Mouse (Mus musculus): ENCODE measurements at regions not wholly inside any gene's neighbourhood (a gene's known extent, or its start where the extent isn't known, plus 50 kb on each side); places are given as distances from the start of the nearest gene placed in this dataset.

- TF ChIP-seq CTCF (conservative IDR thresholded peaks at IDR 0.05; ENCODE audit: low read length) (no peak), NANOG (IDR thresholded peaks at IDR 0.05; ENCODE audit: borderline replicate concordance, low read length) (no peak)
Measured at GRCm38 (mm10) chr1:104619805-104620375, 148.4 kb upstream of the Cdh20 start.

Data from E14TG2a.4 (cell line).